Mouse (Mus musculus) heart, embryonic 14.5 days (tissue): ENCODE results near the gene Ptgis. TPM values are rescaled to one million over a fixed set of nuclear protein-coding genes. Genes with fewer than 3 reads are reported as not detected.

Experiments
- ATAC-seq: fragments of 200-750 bp; cut with Nextera tagmentation; 2 replicates; pipeline ENCODE4 v1.8.0; 2017; ENCODE audit warnings: low read depth, moderate TSS enrichment; ENCODE audit not compliant: insufficient number of reproducible peaks, insufficient read depth, low FRiP score
- H3K27ac ChIP-seq, 2 experiments: fragments of 200-500 bp in 1 of 2; fragments of 300-500 bp in 1 of 2; sonication (generic) in 1 of 2; replicated peaks in 1 of 2; 2 replicates each; pipeline ENCODE4 v1.5.1; 2012 to 2014; ENCODE audit warnings: low read depth in 2 of 2, low read length in 2 of 2, control low read depth in 1 of 2, mild to moderate bottlenecking in 1 of 2, mixed read lengths in 1 of 2; ENCODE audit not compliant: control insufficient read depth in 1 of 2, insufficient read depth in 1 of 2
- H3K27me3 ChIP-seq: fragments of 300-500 bp; sonication (generic); 2 replicates; pipeline ENCODE4 v1.6.1; 2014; ENCODE audit warnings: mild to moderate bottlenecking, low read length, control low read depth; ENCODE audit not compliant: control insufficient read depth, insufficient read depth
- H3K36me3 ChIP-seq: fragments of 300-500 bp; sonication (generic); 2 replicates; pipeline ENCODE4 v1.6.1; 2014; ENCODE audit warnings: mild to moderate bottlenecking, control low read depth, low read length, mixed read lengths; ENCODE audit not compliant: control insufficient read depth, insufficient read depth
- H3K4me1 ChIP-seq, 2 experiments: fragments of 200-500 bp in 1 of 2; fragments of 300-500 bp in 1 of 2; sonication (generic) in 1 of 2; 2 replicates each; pipeline ENCODE4 v1.6.1; 2012 to 2014; ENCODE audit warnings: low read length in 2 of 2, control low read depth in 1 of 2, mixed read lengths in 1 of 2; ENCODE audit not compliant: control insufficient read depth in 2 of 2, insufficient read depth in 2 of 2
- H3K4me2 ChIP-seq: fragments of 300-500 bp; sonication (generic); 2 replicates; pipeline ENCODE4 v1.6.1; 2014; ENCODE audit warnings: mild to moderate bottlenecking, low read length
- H3K4me3 ChIP-seq, 2 experiments: fragments of 200-500 bp in 1 of 2; fragments of 300-500 bp in 1 of 2; sonication (generic) in 1 of 2; 2 replicates each; pipeline ENCODE4 v1.5.1; 2012 to 2014; ENCODE audit warnings: low read length in 2 of 2, mild to moderate bottlenecking in 2 of 2, control low read depth in 1 of 2, low read depth in 1 of 2, moderate library complexity in 1 of 2; ENCODE audit not compliant: control insufficient read depth in 1 of 2, insufficient read depth in 1 of 2
- H3K9ac ChIP-seq: fragments of 300-500 bp; sonication (generic); 2 replicates; pipeline ENCODE4 v1.6.1; 2014; ENCODE audit warnings: mild to moderate bottlenecking, low read length
- H3K9me3 ChIP-seq: fragments of 300-500 bp; sonication (generic); 2 replicates; pipeline ENCODE4 v1.6.1; 2016; ENCODE audit warnings: low read length, control low read depth; ENCODE audit not compliant: control insufficient read depth
- WGBS: fragments of 180-500 bp; shearing (Covaris S2); extraction: QIAGEN DNeasy Blood & Tissue Kit; methylation state at CpG from one replicate; pipeline ENCODE4 v1.1.7; 2014; 5-methylcytosine and 5-hydroxymethylcytosine counted together
- polyA plus RNA-seq: library from polyadenylated mRNA; unstranded; fragments of >200 nt; fragmentation: Nextera tagmentation; extraction: Ambion mirVana; gene quantifications from 2 replicates; pipeline ENCODE4 v1.2.1, GENCODE M21; 2014

Ptgis gene
- polyA plus RNA-seq, 1 experiment from 2014 or later: 21.2 TPM

DNA sequence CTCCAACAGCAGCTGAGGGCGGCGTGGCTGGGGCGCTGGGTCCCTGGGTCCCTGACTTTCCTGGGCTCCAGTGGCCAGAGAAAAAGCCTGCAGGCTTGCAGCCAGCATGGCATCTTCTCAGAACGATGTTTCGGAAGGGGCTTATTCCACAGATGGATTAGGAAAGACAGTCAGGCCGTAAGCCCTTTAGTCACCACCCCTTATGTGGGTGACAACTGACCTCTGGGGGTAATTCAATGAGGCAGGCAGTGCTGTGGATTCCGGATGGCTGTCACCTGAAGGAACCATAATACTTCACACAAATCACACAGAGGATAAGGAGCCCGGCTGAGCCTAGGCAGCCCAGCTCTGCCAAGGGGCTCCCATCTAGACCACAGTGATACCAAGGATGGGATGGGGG, 59.3 kb downstream of the Ptgis start:
- no peak overlapping the region for H3K9ac ChIP-seq
- WGBS: 70% methylated on average over 8 of the region's 8 CpGs
- ATAC-seq: no peak

DNA sequence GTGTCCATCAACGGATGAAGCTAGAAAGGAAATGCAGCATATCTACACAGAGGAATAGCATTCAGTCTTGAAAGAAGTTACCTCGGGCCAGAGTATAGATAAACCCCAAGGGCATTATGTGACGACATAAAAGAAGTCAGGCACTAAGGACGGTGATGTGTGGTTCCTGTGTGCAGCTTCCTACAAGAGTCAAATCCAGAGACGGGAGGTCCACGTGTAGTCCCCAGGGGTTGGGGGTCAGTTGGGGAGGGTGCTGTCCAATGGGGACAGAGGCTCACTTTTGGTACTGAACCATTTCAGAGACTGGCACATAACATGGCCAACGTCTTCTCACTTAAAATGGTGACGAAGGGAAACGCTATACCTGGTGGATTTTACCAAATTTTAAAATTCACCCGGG, 61.1 kb downstream of the Ptgis start:
- WGBS: 73% methylated on average over 10 of the region's 10 CpGs
- ATAC-seq: no peak

More for the DNA sequence above, 59.3 kb downstream of the Ptgis start:
- Histone ChIP-seq H3K27me3 (peaks cover 17% of the 10 kb centered on the region), H3K4me1 (no peaks in the 10 kb centered on the region), H3K4me3 (no peak overlapping the region), H3K9me3 (no peaks in the 10 kb centered on the region), H3K36me3 (no peaks in the 10 kb centered on the region), H3K4me2 (no peak overlapping the region), H3K27ac (no peak overlapping the region)

DNA sequence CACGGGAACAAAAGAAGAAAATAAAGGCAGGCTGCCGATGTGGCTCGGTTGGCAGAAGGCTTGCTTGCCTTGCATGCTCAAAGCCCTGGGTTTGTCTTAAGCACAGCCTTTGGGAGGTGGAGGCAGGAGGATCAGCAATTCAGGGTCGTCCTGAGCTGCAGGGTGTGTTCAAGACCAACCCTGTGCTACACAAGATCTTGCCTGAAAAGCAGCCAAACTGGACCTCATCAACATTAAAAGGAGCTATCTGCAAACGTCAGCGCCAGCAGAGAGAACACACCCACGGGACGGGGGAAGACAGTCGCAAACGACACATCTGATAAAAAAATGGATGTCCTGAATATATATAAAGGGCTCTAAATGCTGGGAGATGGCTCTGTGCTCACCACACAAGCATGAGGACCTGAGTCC, 63.2 kb downstream of the Ptgis start:
- Histone ChIP-seq H3K36me3 (no peaks in the 10 kb centered on the region), H3K9ac (no peak overlapping the region), H3K4me1 (no peaks in the 10 kb centered on the region), H3K4me2 (no peak overlapping the region), H3K4me3 (no peak overlapping the region), H3K27ac (no peak overlapping the region), H3K9me3 (no peaks in the 10 kb centered on the region), H3K27me3 (no peaks in the 10 kb centered on the region)
- ATAC-seq: no peak
- WGBS: 51% methylated on average over 10 of the region's 10 CpGs

More for the DNA sequence above, 61.1 kb downstream of the Ptgis start:
- H3K4me3 ChIP-seq: no peak overlapping the region
- peaks cover under 1% of the 10 kb centered on the region; the same call in 1 of the 2 replicates for H3K27me3 ChIP-seq
- no peaks in the 10 kb centered on the region for H3K4me1 ChIP-seq
- H3K9me3 ChIP-seq: no peaks in the 10 kb centered on the region
- no peaks in the 10 kb centered on the region for H3K36me3 ChIP-seq
- H3K4me2 ChIP-seq: no peak overlapping the region
- H3K27ac ChIP-seq: no peak overlapping the region
- H3K9ac ChIP-seq: no peak overlapping the region

DNA sequence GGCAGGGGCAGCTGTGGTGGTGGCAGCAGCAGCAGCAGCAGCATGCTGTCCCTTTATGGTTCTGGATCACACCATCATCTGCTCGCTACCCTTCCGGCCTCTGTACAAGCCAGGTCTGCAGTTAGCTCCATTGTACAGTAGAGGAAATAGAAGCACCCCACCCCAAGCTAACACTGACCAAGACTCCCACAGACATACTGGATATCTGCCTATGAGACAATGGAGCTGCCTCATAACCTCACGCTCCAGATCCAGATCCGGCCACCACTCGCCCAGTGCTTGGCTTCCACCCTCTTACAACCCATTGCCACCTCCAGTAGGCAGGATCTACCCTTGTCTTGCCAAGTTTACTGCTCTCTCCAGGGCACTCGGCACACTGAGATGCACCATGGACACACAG, 65.1 kb downstream of the Ptgis start:
- Histone ChIP-seq H3K4me2 (no peak overlapping the region), H3K36me3 (no peaks in the 10 kb centered on the region), H3K9ac (no peak overlapping the region), H3K4me3 (no peak overlapping the region), H3K4me1 (no peaks in the 10 kb centered on the region), H3K9me3 (no peaks in the 10 kb centered on the region), H3K27me3 (no peaks in the 10 kb centered on the region), H3K27ac (no peak overlapping the region)
- WGBS: 80% methylated on average over 6 of the region's 6 CpGs
- ATAC-seq: no peak

DNA sequence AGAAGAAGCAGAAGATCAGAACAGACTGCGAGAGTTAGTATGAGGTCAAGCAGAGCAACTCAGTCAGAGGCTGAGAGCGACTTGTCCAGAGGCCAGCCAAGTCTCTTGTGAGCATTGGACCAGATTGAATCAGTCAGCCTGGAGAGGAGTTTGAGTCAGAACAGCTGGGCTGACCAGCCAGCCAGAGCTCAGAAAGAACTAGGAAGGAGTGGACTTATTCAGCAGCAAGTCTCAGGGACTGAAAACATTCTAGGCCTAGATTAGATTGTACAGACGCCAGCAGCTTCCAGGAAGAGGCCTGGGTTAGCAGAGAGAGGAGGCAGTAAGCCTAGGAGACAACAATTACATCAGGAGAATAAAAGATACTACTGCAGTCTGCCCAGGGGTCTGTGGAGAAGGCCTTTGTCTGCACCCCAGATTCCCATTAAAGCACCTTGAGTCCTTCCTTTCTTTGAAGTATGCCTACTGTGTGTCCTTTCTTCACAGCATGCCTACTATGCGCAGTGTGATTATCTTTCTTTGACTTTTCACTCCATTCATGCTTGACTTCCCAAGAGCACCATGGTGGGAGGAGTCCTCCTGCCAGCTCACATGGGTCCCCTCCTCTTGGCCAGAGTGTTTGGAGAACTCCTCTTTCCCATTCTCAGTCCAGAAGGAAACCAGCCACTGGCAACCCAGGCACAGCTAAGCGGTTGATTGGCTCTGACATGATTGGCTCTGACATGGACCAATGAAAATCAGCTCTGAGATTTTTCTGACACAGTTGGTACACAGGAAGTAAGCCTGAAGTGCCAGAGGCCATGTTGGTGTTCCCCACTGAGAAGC, 67.1 kb downstream of the Ptgis start:
- peaks cover 7% of the 10 kb centered on the region in 2 experiments for H3K4me1 ChIP-seq
- H3K27ac ChIP-seq: peak overlapping the region; percentile 37 to 59; a peak in 2 of 4 replicates
- H3K4me3 ChIP-seq: no peak overlapping the region
- 68% methylated on average over 5 of the region's 5 CpGs for WGBS
- H3K36me3 ChIP-seq: no peaks in the 10 kb centered on the region
- H3K27me3 ChIP-seq: no peaks in the 10 kb centered on the region
- H3K9me3 ChIP-seq: no peaks in the 10 kb centered on the region
- no peak overlapping the region for H3K4me2 ChIP-seq
- ATAC-seq: no peak
- no peak overlapping the region for H3K9ac ChIP-seq

DNA sequence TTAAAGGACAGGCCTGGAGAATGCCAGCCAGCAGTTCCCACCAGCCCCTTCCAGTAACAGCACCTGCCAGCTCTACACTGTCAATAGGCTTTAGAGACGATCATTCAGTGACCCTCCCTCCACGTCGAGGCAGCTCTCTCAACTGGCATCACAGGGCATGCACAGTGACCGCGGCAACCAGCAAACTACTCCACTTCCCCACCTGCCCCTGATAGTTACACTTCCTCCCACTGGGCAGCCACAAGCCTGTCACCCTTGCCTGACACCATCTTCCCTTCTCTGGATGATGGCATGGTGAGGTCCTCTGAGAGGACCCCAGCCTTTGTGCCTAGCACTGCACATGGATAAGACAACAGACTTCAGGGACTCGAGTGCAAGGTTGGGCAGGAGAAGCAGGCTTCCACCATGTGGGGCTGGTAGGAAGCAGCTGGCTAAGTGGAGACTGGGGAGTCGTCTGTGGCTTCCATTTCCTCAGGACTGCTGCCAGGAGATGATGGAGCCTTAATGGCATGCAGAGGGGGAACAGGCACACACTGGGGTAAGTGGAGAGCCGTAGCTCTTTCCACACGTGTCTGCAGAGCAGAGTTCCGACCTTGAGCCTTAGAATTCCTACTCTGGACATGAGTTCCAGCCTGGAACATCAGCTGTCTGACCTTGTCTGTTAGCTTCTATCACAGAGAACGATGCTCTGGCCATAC, 72.7 kb downstream of the Ptgis start:
- Histone ChIP-seq H3K4me3 (no peak overlapping the region), H3K9me3 (no peaks in the 10 kb centered on the region), H3K4me1 (peaks cover 18 to 26% of the 10 kb centered on the region in 2 experiments), H3K36me3 (no peaks in the 10 kb centered on the region), H3K27ac (peak overlapping the region; percentile 42 to 65), H3K9ac (0 out of 2 replicates have a peak overlapping the region, but pooled peaks have one; percentile 8), H3K27me3 (no peaks in the 10 kb centered on the region), H3K4me2 (no peak overlapping the region)
- 33% methylated on average over 11 of the region's 11 CpGs for WGBS
- peak; percentile 64 for ATAC-seq

DNA sequence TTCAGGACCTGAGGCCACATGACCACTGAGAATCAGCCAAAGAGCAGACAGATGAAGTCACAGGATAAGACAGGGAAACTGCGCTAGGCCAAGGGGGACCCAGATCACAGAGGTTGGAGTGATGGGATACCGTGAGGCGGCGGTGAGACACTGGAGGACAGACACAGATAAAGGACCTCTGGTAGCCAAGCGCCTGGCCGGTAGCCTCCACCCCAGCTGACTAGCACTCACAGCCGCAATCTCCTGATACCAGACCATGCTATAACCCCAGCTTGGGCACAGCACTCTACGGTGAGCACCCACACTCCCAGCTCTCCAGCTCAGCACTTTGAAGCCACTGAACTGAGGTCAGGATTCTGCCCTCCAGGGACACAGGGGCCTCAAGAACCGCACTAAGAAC, 76.8 kb downstream of the Ptgis start:
- 73% methylated on average over 9 of the region's 9 CpGs for WGBS
- no peak overlapping the region for H3K27ac ChIP-seq
- no peak overlapping the region for H3K4me2 ChIP-seq
- no peak overlapping the region for H3K4me3 ChIP-seq
- 0 out of 2 replicates have a peak, but pooled peaks cover 5% of the 10 kb centered on the region for H3K9me3 ChIP-seq
- no peaks in the 10 kb centered on the region for H3K27me3 ChIP-seq
- H3K36me3 ChIP-seq: no peaks in the 10 kb centered on the region
- ATAC-seq: no peak
- no peak overlapping the region for H3K9ac ChIP-seq
- H3K4me1 ChIP-seq: peaks cover 15 to 24% of the 10 kb centered on the region in 2 experiments
